9 mouse cellular contexts compared by ENCODE assay signal in the genomic region with DNA sequence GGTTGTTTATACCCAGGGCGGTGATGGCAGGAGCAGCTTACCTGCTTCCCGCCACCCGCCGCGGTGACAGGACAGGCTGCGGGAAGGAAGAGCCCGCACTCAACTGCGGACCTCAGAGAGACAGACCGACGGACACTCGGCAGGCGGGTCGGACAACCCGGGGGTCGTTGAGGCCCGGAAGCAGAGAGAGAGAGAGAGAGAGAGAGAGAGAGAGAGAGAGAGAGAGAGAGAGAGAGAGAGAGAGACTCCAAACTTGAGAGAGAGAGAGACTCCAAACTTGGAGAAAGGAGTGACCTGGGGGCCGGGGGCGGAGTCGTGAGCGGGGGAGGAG. TPM values are rescaled to one million over a fixed set of nuclear protein-coding genes. Genes with fewer than 3 reads are reported as not detected.
DNase-seq lines count a peak whose midpoint lies in the region; ATAC-seq and TF ChIP-seq lines count a peak whose summit lies in the region.
"Had no signal": no experiment of that assay in that cellular context is flagged by ENCODE, and none has a peak within 500 bp of the region (broad histone marks: within the 10 kb centered on the region; RNA-seq: fewer than 3 reads in every experiment).

A gene (plus strand): TSS at position 259 of the 331 bp plus-strand sequence.

- H3K79me2 ChIP-seq in heart, adult 2 months (replicated peaks; ENCODE audit: control insufficient read depth, insufficient read depth, low read length), result no peaks in the 10 kb centered on the region
- no peaks in the 10 kb centered on the region for H3K79me2 ChIP-seq in C2C12 (ENCODE audit: control insufficient read depth, insufficient read depth)

- peaks cover 4% of the 10 kb centered on the region for H3K4me1 ChIP-seq in heart, adult 2 months (ENCODE audit: control insufficient read depth, insufficient read depth, low read length)
- peaks cover 4% of the 10 kb centered on the region; the same call in 1 of the 2 replicates for H3K4me1 ChIP-seq in forebrain, embryonic 14.5 days (ENCODE audit: control insufficient read depth, insufficient read depth, low read length)
- H3K4me1 ChIP-seq in liver, embryonic 15.5 days (replicated peaks), result peaks cover 86% of the 10 kb centered on the region

- no peak for TF ChIP-seq CTCF in heart, adult 2 months (IDR thresholded peaks at IDR 0.05)
- no peak for TF ChIP-seq CTCF in C2C12 (IDR thresholded peaks at IDR 0.05; ENCODE audit: control insufficient read depth, insufficient read depth, insufficient read length)

- WGBS in heart, adult 2 months, result 10% methylated on average over 20 of the region's 20 CpGs
- 2% methylated on average over 17 of the region's 20 CpGs for WGBS in forebrain, embryonic 14.5 days
- 3% methylated on average over 20 of the region's 20 CpGs for WGBS in liver, embryonic 15.5 days (ENCODE audit: insufficient replicate concordance)

- H3K9ac ChIP-seq in heart, adult 2 months (ENCODE audit: low read depth, low read length), result peak within 1 kb of the TSS; percentile 82
- H3K9ac ChIP-seq in forebrain, embryonic 14.5 days (ENCODE audit: low read length), result peak within 1 kb of the TSS; percentile 69
- peak within 1 kb of the TSS; percentile 60 for H3K9ac ChIP-seq in liver, embryonic 15.5 days

- H3K36me3 ChIP-seq in heart, adult 2 months (ENCODE audit: control insufficient read depth, insufficient read depth, low read length), result no peaks in the 10 kb centered on the region
- peaks cover 3% of the 10 kb centered on the region for H3K36me3 ChIP-seq in C2C12 (ENCODE audit: control insufficient read depth, insufficient read depth)
- peaks cover 9% of the 10 kb centered on the region; the same call in 1 of the 2 replicates for H3K36me3 ChIP-seq in forebrain, embryonic 14.5 days (ENCODE audit: control insufficient read depth, insufficient read depth, low read length)
- H3K36me3 ChIP-seq in liver, embryonic 15.5 days (replicated peaks), result peaks cover 23% of the 10 kb centered on the region

- peak within 1 kb of the TSS; percentile 62 for H3K27ac ChIP-seq in heart, adult 2 months
- peak within 1 kb of the TSS; percentile 17; the same call in 1 of the 2 replicates for H3K27ac ChIP-seq in forebrain, embryonic 14.5 days (ENCODE audit: low read depth, low read length)
- peak within 1 kb of the TSS; percentile 78 for H3K27ac ChIP-seq in liver, embryonic 15.5 days (replicated peaks)

- DNase-seq in heart, adult 2 months, result peak in 1 of 2 experiments; percentile 44
- no peak for DNase-seq in heart, postnatal 25 days (ENCODE audit: low spot score)
- no peak for DNase-seq in forebrain, embryonic 14.5 days (ENCODE audit: low spot score)
- DNase-seq in gastrocnemius, postnatal 10 days, result no peak
- DNase-seq in urinary bladder, postnatal 10 days (ENCODE audit: low spot score), result no peak

- H3K4me2 ChIP-seq in forebrain, embryonic 14.5 days (ENCODE audit: low read length), result peak within 1 kb of the TSS; percentile 88
- H3K4me2 ChIP-seq in liver, embryonic 15.5 days, result peak within 1 kb of the TSS; percentile 89

- H3ac ChIP-seq in C2C12 (ENCODE audit: control insufficient read depth, insufficient read length, low read depth), result peak within 1 kb of the TSS; percentile 92

- no peaks in the 10 kb centered on the region for H3K27me3 ChIP-seq in heart, adult 2 months (ENCODE audit: control insufficient read depth, insufficient read depth, low read length)
- no peaks in the 10 kb centered on the region for H3K27me3 ChIP-seq in C2C12 (ENCODE audit: control insufficient read depth, insufficient read depth, insufficient read length)
- 0 out of 2 replicates have a peak, but pooled peaks cover 3% of the 10 kb centered on the region for H3K27me3 ChIP-seq in forebrain, embryonic 14.5 days (replicated peaks; ENCODE audit: control insufficient read depth, insufficient read depth, low read length)
- H3K27me3 ChIP-seq in liver, embryonic 15.5 days, result no peaks in the 10 kb centered on the region

- TF ChIP-seq POLR2A in heart, adult 2 months (IDR thresholded peaks at IDR 0.05; ENCODE audit: insufficient read depth, low read depth, low read length), result no peak

- ATAC-seq in forebrain, embryonic 14.5 days, result no peak
- no peak for ATAC-seq in liver, embryonic 15.5 days (ENCODE audit: insufficient read depth)
- no peak for ATAC-seq in megakaryocyte-erythroid progenitor cell, adult 5-6 weeks (replicated peaks; ENCODE audit: low FRiP score, low TSS enrichment, poor library complexity, severe bottlenecking)

- H3K4me3 ChIP-seq in heart, adult 2 months, result peak within 1 kb of the TSS; percentile 69
- H3K4me3 ChIP-seq in C2C12 (ENCODE audit: insufficient read depth, poor library complexity, severe bottlenecking), result peak within 1 kb of the TSS; percentile 65
- H3K4me3 ChIP-seq in forebrain, embryonic 14.5 days (ENCODE audit: low read depth, low read length), result peak within 1 kb of the TSS; percentile 46
- peak within 1 kb of the TSS; percentile 70 for H3K4me3 ChIP-seq in liver, embryonic 15.5 days (replicated peaks)

- intact Hi-C loops in heart, adult 2 months (cut with DNase I), result no loop called here
- intact Hi-C loops in heart, postnatal 25 days (cut with DNase I), result no loop called here

- H3K79me3 ChIP-seq in C2C12 (ENCODE audit: low read depth), result no peaks in the 10 kb centered on the region

- H3K9me3 ChIP-seq in forebrain, embryonic 14.5 days (replicated peaks; ENCODE audit: control insufficient read depth, low read length), result no peaks in the 10 kb centered on the region
- no peaks in the 10 kb centered on the region for H3K9me3 ChIP-seq in liver, embryonic 15.5 days (replicated peaks)

- no peak for TF ChIP-seq EP300 in heart, adult 2 months (IDR thresholded peaks at IDR 0.05; ENCODE audit: insufficient read depth, low read depth, low read length)

TF ChIP-seq in C2C12, 6 proteins besides CTCF, POLR2A, EP300 and RAD21:
- TF ChIP-seq MYOD1 (IDR thresholded peaks at IDR 0.05; ENCODE audit: control insufficient read depth, insufficient read length, low read depth), result no peak
- TF ChIP-seq USF1 (IDR thresholded peaks at IDR 0.05; ENCODE audit: low read depth), result no peak
- no peak for TF ChIP-seq CEBPB (IDR thresholded peaks at IDR 0.05; ENCODE audit: low read depth)
- no peak for TF ChIP-seq MAX (IDR thresholded peaks at IDR 0.05)

RNA-seq across cellular contexts. Expression of the gene that starts here (rescaled TPM):
- not detected for total RNA-seq in heart, adult 2 months (2021)
- polyA plus RNA-seq in heart, adult 2 months (2012; rRNA removed), result 0.04 TPM in 1 of 2 replicates, not detected in the other
- under 1 TPM in 1 of 2 experiments, not detected in 1; 0.18 TPM for total RNA-seq in heart, postnatal 25 days (2021)
- 0.07 TPM for polyA plus RNA-seq in C2C12 (2012; fragmentation: generic; extraction: Trizol)
- polyA plus RNA-seq in forebrain, embryonic 14.5 days (2014; fragmentation: Nextera tagmentation; extraction: Ambion mirVana), result not detected in 2 replicates
- 0.08 and 0.26 TPM in 2 replicates for polyA plus RNA-seq in liver, embryonic 15.5 days (2015; fragmentation: Nextera tagmentation; extraction: Ambion mirVana)
- not detected in 2 replicates for total RNA-seq in megakaryocyte-erythroid progenitor cell, adult 5-6 weeks (2014; fragmentation: Nextera tagmentation)
- total RNA-seq in megakaryocyte-erythroid progenitor cell, adult 5-6 weeks (2017), result 2.6 TPM in 1 of 2 replicates, not detected in the other
- total RNA-seq in gastrocnemius, postnatal 10 days (2021), result not detected
- total RNA-seq: gastrocnemius, postnatal 36 days had no signal

Comparison
In these comparisons a context has a peak if more than half of its experiments do, and no peak if none do; other contexts are left out.
1. H3K27ac ChIP-seq: peak in every context shown above with its lines; median percentile 78 in liver, embryonic 15.5 days; 62 in heart, adult 2 months; 17 in forebrain, embryonic 14.5 days.